Mouse (Mus musculus) spleen, adult 2 months (tissue): ENCODE measurements around the gene Cfd. TPM values are rescaled to one million over a fixed set of nuclear protein-coding genes. Genes with fewer than 3 reads are reported as not detected.
"Not testable (repeated sequence)": the region's sequence is repeated elsewhere in the genome, so short reads cannot be mapped to it uniquely, and the experiment has no call there.

Experiments
- DNase-seq, 2 experiments: peaks; one replicate each; pipeline versions ENCODE4 v3.0.0 to v3.0.0-alpha.2; 2012 to 2021; ENCODE audit warnings: low spot score in 2 of 2, low read depth in 1 of 2
- H3K27ac ChIP-seq: fragments of 200-500 bp; 2 replicates; pipeline ENCODE4 v1.5.1; 2012; ENCODE audit warnings: low read length, inconsistent platforms; ENCODE audit not compliant: insufficient read depth
- H3K27me3 ChIP-seq: fragments of 200-500 bp; 2 replicates; pipeline ENCODE4 v1.6.1; 2012; ENCODE audit warnings: mild to moderate bottlenecking, moderate library complexity, low read length, inconsistent platforms; ENCODE audit not compliant: control insufficient read depth, insufficient read depth
- H3K36me3 ChIP-seq: fragments of 200-500 bp; 2 replicates; pipeline ENCODE4 v1.6.1; 2012; ENCODE audit warnings: mild to moderate bottlenecking, low read length, inconsistent platforms; ENCODE audit not compliant: control insufficient read depth, insufficient read depth
- H3K4me1 ChIP-seq: fragments of 200-500 bp; 2 replicates; pipeline ENCODE4 v1.6.1; 2011; ENCODE audit warnings: inconsistent platforms; ENCODE audit not compliant: control insufficient read depth, insufficient read depth, insufficient read length
- H3K4me3 ChIP-seq: fragments of 200-500 bp; 2 replicates; pipeline ENCODE4 v1.5.1; 2011; ENCODE audit warnings: mild to moderate bottlenecking, inconsistent platforms; ENCODE audit not compliant: insufficient read depth, insufficient read length; ENCODE audit errors: extremely low read depth
- CTCF ChIP-seq: fragments of 200-500 bp; IDR thresholded peaks from 2 replicates; pipeline ENCODE4 v1.5.1; 2011; ENCODE audit warnings: mild to moderate bottlenecking, inconsistent platforms; ENCODE audit not compliant: insufficient read depth, insufficient read length, insufficient replicate concordance; ENCODE audit errors: extremely low read depth
- POLR2A ChIP-seq: fragments of 200-500 bp; IDR thresholded peaks from 2 replicates; pipeline ENCODE4 v1.6.1; 2011; ENCODE audit warnings: low read depth, low read length, inconsistent platforms
- WGBS: fragments of 180-500 bp; shearing (Covaris S2); methylation state at CpG from one replicate; pipeline ENCODE4 v1.1.7; 2018; 5-methylcytosine and 5-hydroxymethylcytosine counted together
- polyA plus RNA-seq: library from polyadenylated mRNA; depleted of rRNA; stranded (reverse); fragments of >200 nt; gene quantifications from 2 replicates; pipeline ENCODE4 v1.2.3, GENCODE M21; 2012

The Cfd gene
- polyA plus RNA-seq, 1 experiment, result 138 TPM

DNA sequence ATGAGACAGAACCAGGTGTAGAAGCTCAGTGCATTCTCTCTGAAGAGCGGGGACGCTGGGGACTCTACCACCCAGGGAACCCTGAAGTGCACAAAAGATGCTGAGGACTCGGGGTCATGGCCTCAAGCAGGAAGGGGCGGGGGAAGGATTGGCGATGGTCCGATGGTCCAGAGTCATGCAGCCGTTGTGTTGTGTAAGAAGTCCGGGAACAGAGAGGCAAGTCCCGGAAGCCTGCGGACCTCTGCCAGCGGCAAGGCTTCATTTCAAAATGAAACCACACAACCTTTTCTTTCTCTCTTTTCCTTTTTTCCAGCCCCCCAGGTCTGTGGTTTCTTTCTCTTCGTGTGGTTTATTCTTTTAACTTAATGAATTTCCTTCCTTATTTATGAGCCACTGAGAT lies 12.9 kb upstream of the Cfd start:
- DNase-seq, result no peak
- Histone ChIP-seq H3K4me3 (peak overlapping the region; percentile 27), H3K27ac (no peak overlapping the region), H3K27me3 (peaks cover 10% of the 10 kb centered on the region), H3K4me1 (peaks cover 32% of the 10 kb centered on the region), H3K36me3 (no peaks in the 10 kb centered on the region)
- no peak for TF ChIP-seq CTCF
- TF ChIP-seq POLR2A, result no peak
- WGBS, result 2% methylated on average over 12 of the region's 12 CpGs

GRCm38 (mm10) chr10:79879527-79879926 lies 11.1 kb upstream of the Cfd start:
- Histone ChIP-seq H3K27ac (no peak overlapping the region), H3K4me1 (peaks cover 23% of the 10 kb centered on the region), H3K36me3 (no peaks in the 10 kb centered on the region), H3K27me3 (0 out of 2 replicates have a peak, but pooled peaks cover 2% of the 10 kb centered on the region), H3K4me3 (no peak overlapping the region)
- 17% methylated on average over 3 of the region's 3 CpGs for WGBS
- no peak for TF ChIP-seq POLR2A
- no peak for TF ChIP-seq CTCF
- no peak for DNase-seq

DNA sequence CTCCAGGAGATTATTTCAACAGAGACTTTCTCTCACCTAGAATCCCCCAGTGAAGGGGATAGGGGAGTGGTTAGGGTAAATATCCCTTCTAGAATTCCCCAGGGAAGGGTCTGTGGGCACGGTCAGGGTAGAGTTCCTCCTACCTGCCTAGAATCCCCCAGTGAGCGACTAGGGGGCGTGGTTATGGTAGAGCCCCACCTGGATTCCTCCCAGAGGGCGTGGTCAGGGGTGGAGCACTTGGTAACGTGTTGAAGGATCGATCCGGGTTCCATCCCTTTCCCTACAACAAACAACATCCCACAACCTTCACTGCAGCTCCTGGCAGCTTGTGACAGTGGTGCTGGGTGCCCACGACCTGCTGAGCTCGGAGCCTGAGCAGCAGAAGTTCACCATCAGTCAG lies 9.9 kb upstream of the Cfd start:
- WGBS, result 9% methylated on average over 9 of the region's 9 CpGs
- H3K27ac ChIP-seq, result no peak overlapping the region
- TF ChIP-seq POLR2A (no peak), CTCF (no peak)
- peaks cover 22% of the 10 kb centered on the region for H3K4me1 ChIP-seq
- 0 out of 2 replicates have a peak, but pooled peaks cover 2% of the 10 kb centered on the region for H3K27me3 ChIP-seq
- H3K36me3 ChIP-seq, result no peaks in the 10 kb centered on the region
- H3K4me3 ChIP-seq, result no peak overlapping the region
- no peak for DNase-seq

DNA sequence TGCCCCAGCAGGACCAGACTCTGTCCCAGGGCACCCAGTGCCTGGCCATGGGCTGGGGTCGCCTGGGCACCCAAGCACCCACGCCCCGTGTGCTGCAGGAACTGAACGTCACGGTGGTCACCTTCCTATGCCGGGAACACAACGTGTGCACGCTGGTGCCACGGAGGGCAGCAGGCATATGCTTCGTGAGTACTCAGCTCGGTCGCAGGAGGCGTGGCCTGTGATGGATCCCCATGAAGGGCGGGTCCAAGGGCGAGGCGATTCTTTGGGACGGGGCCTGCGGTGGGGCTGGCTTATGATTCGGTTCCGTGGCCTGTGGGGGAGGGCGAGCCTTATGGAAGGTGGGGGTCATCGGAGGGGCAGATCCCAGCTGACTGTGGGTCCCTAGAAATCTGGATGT lies 8.7 kb upstream of the Cfd start:
- no peaks in the 10 kb centered on the region for H3K36me3 ChIP-seq
- WGBS, result 6% methylated on average over 22 of the region's 22 CpGs
- TF ChIP-seq POLR2A (no peak), CTCF (no peak)
- H3K4me3 ChIP-seq, result 0 out of 2 replicates have a peak overlapping the region, but pooled peaks have one; percentile 4
- no peak overlapping the region for H3K27ac ChIP-seq
- peaks cover 19% of the 10 kb centered on the region for H3K4me1 ChIP-seq
- no peak for DNase-seq
- 0 out of 2 replicates have a peak, but pooled peaks cover 2% of the 10 kb centered on the region for H3K27me3 ChIP-seq

DNA sequence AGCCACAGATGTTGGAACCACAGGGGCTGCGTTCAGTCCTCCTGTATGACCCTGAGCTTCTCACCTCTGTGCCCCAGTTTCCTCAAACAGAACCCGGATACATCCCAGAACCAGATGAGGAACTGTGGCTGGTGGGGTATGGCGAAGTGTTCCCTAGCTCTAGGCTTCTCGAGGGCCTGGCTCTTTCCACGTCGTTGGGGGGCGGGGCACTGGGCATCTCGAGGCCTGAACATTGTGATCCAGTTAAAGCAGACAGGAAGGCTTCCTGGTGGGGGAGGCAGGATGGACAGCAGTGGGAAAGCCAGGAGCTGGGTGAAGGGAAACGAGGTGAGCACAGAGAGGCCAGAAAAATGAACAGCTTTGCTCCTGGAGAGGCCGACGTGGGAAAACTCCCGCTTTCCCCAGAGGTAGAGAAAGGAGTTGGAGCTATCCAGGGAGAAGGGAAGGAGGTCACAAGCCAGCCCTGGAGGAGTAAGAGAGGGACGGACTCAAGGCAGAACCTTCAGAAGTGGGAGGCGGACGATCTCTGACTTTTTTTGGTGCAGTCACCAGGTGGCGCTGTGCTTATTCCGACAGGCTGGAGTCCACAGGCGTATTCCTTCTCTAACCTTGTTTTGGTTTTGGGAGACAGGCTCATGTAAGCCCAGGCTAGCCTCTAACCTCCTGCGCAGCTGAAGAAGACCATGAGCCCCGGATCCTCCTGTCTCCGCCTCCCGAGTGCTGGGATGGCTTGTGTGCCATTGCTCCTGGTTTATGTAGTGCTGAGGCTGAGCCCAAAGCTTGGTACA lies 7.2 kb upstream of the Cfd start:
- Histone ChIP-seq H3K4me3 (no peak overlapping the region), H3K27ac (no peak overlapping the region), H3K36me3 (no peaks in the 10 kb centered on the region), H3K27me3 (0 out of 2 replicates have a peak, but pooled peaks cover 2% of the 10 kb centered on the region), H3K4me1 (peaks cover 10% of the 10 kb centered on the region)
- WGBS, result 24% methylated on average over 22 of the region's 22 CpGs
- peak; percentile 80; the same call in 1 of the 2 replicates for TF ChIP-seq CTCF
- no peak for TF ChIP-seq POLR2A
- DNase-seq, result peak; percentile 49 to 69

- TF ChIP-seq CTCF (no peak), POLR2A (no peak)
- Histone ChIP-seq H3K36me3 (no peaks in the 10 kb centered on the region), H3K4me1 (peaks cover 10% of the 10 kb centered on the region), H3K4me3 (no peak overlapping the region), H3K27me3 (0 out of 2 replicates have a peak, but pooled peaks cover 2% of the 10 kb centered on the region), H3K27ac (no peak overlapping the region)
- no peak for DNase-seq
- WGBS, result 18% methylated on average over 4 of the region's 4 CpGs
These were observed 6.2 kb upstream of the Cfd start for GRCm38 (mm10) chr10:79884446-79884845.

- not testable (repeated sequence) for DNase-seq, H3K27ac ChIP-seq, H3K4me3 ChIP-seq, H3K36me3 ChIP-seq, H3K27me3 ChIP-seq
- 38% methylated on average over 3 of the region's 3 CpGs for WGBS
- peaks cover 10% of the 10 kb centered on the region for H3K4me1 ChIP-seq
These were observed 5.7 kb upstream of the Cfd start for GRCm38 (mm10) chr10:79884938-79885337.
